Mouse (Mus musculus) ES-E14 (cell line): ENCODE measurements around the gene Trpm2. TPM values are rescaled to one million over a fixed set of nuclear protein-coding genes. Genes with fewer than 3 reads are reported as not detected.

Experiments
- DNase-seq: peaks from one replicate; pipeline ENCODE4 v3.0.0-alpha.2; 2013; ENCODE audit warnings: low read depth, low spot score
- H3K27ac ChIP-seq: 2 replicates; pipeline ENCODE4 v1.5.1; 2012; ENCODE audit warnings: low read depth, mild to moderate bottlenecking, low read length, moderate library complexity, mixed read lengths; ENCODE audit not compliant: poor library complexity, insufficient read depth, severe bottlenecking
- H3K36me3 ChIP-seq: 2 replicates; pipeline ENCODE4 v1.6.1; 2012; ENCODE audit warnings: mild to moderate bottlenecking, low read length, moderate library complexity, mixed read lengths; ENCODE audit not compliant: control insufficient read depth, poor library complexity, insufficient read depth, severe bottlenecking
- H3K4me1 ChIP-seq, 2 experiments: fragments of 150-350 bp in 1 of 2; sonication (generic) in 1 of 2; 2 replicates each; pipeline ENCODE4 v1.6.1; 2012; ENCODE audit warnings: low read length in 2 of 2, mild to moderate bottlenecking in 1 of 2, mixed read lengths in 1 of 2; ENCODE audit not compliant: control insufficient read depth in 2 of 2, insufficient read depth in 2 of 2, poor library complexity in 1 of 2
- H3K4me3 ChIP-seq, 2 experiments: fragments of 150-350 bp in 1 of 2; sonication (generic) in 1 of 2; 2 replicates each; pipeline ENCODE4 v1.5.1; 2012; ENCODE audit warnings: low read length in 2 of 2, low read depth in 1 of 2, mild to moderate bottlenecking in 1 of 2, mixed read lengths in 1 of 2; ENCODE audit not compliant: insufficient read depth in 1 of 2, poor library complexity in 1 of 2, severe bottlenecking in 1 of 2
- H3K9ac ChIP-seq: 2 replicates; pipeline ENCODE4 v1.6.1; 2012; ENCODE audit warnings: low read depth, mild to moderate bottlenecking, low read length, mixed read lengths; ENCODE audit not compliant: poor library complexity, insufficient read depth, severe bottlenecking
- H3K9me3 ChIP-seq: fragments of 150-350 bp; sonication (generic); 2 replicates; pipeline ENCODE4 v1.6.1; 2012; ENCODE audit warnings: low read depth, mild to moderate bottlenecking, low read length; ENCODE audit not compliant: control insufficient read depth, insufficient read depth
- CHD2 ChIP-seq: IDR thresholded peaks from 2 replicates; pipeline ENCODE4 v1.6.1; 2014; ENCODE audit warnings: mild to moderate bottlenecking, low read depth, low read length, inconsistent platforms
- HCFC1 ChIP-seq: IDR thresholded peaks from 2 replicates; pipeline ENCODE4 v1.6.1; 2012; ENCODE audit warnings: low read length, inconsistent platforms, borderline replicate concordance; ENCODE audit not compliant: insufficient read depth
- MAFK ChIP-seq: IDR thresholded peaks from 2 replicates; pipeline ENCODE4 v1.6.1; 2014; ENCODE audit warnings: mild to moderate bottlenecking, low read depth, low read length, inconsistent platforms; ENCODE audit not compliant: insufficient read depth
- ZC3H11A ChIP-seq: IDR thresholded peaks from 2 replicates; pipeline ENCODE4 v1.6.1; 2012; ENCODE audit warnings: low read depth, mild to moderate bottlenecking, inconsistent platforms, low read length, borderline replicate concordance
- ZNF384 ChIP-seq: IDR thresholded peaks from 2 replicates; pipeline ENCODE4 v1.6.1; 2012; ENCODE audit warnings: low read depth, low read length, inconsistent platforms
- in situ Hi-C, 2 experiments: fragments of 600-800 bp; cut with MboI; formaldehyde crosslinking; loops; one replicate each; pipeline ENCODE4 v1.15.1; 2025; ENCODE audit warnings: low sequenced_read_pairs in 2 of 2, inconsistent platforms in 1 of 2; ENCODE audit not compliant: unreplicated experiment in 2 of 2
- total RNA-seq: library from RNA; depleted of rRNA; stranded (reverse); fragments of 300-350 nt; gene quantifications from 2 replicates; pipeline ENCODE4 v1.2.3, GENCODE M21; 2012

Trpm2 gene
- total RNA-seq, 1 experiment: 0.54 TPM

- Histone ChIP-seq H3K9ac (no peak overlapping the region), H3K4me1 (peaks cover 0 to 2% of the 10 kb centered on the region in 2 experiments; a peak in 1 of 4 replicates), H3K9me3 (no peaks in the 10 kb centered on the region), H3K27ac (no peak overlapping the region), H3K36me3 (no peaks in the 10 kb centered on the region), H3K4me3 (no peak overlapping the region)
- in situ Hi-C loops: no loop called here
- DNase-seq: no peak
- TF ChIP-seq ZNF384 (no peak), HCFC1 (no peak), CHD2 (no peak), ZC3H11A (no peak), MAFK (no peak)
Observed at GRCm38 (mm10) chr10:77974323-77974722, 4.0 kb upstream of the Trpm2 start.

- in situ Hi-C loops: no loop called here
Observed at GRCm38 (mm10) chr10:77971709-77972553, 1.6 kb upstream of the Trpm2 start.

GRCm38 (mm10) chr10:77971191-77971590, 828 bp upstream of the Trpm2 start:
- no peak for DNase-seq
- H3K27ac ChIP-seq: no peak overlapping the region

More at GRCm38 (mm10) chr10:77971709-77972553, 1.6 kb upstream of the Trpm2 start:
- DNase-seq: peak; percentile 46
- Histone ChIP-seq H3K4me3 (no peak overlapping the region), H3K4me1 (peaks cover 0 to 2% of the 10 kb centered on the region in 2 experiments; a peak in 1 of 4 replicates), H3K9me3 (no peaks in the 10 kb centered on the region), H3K27ac (no peak overlapping the region), H3K9ac (no peak overlapping the region), H3K36me3 (no peaks in the 10 kb centered on the region)
- TF ChIP-seq ZC3H11A: peak; percentile 62; the same call in 1 of the 2 replicates
- TF ChIP-seq MAFK: no peak
- TF ChIP-seq ZNF384: 0 out of 2 replicates have a peak, but pooled peaks have one; percentile 28
- TF ChIP-seq HCFC1: no peak
- no peak for TF ChIP-seq CHD2

GRCm38 (mm10) chr10:77969973-77970325, 414 bp downstream of the Trpm2 start:
- no peaks in the 10 kb centered on the region for H3K36me3 ChIP-seq
- no peak for DNase-seq
- no peak for TF ChIP-seq MAFK
- no peak for TF ChIP-seq CHD2
- TF ChIP-seq ZC3H11A: no peak
- no peak for TF ChIP-seq ZNF384
- TF ChIP-seq HCFC1: no peak
- peak overlapping the region; percentile 39; the same call in 1 of the 2 replicates for H3K9ac ChIP-seq
- in situ Hi-C loops: no loop called here
- H3K27ac ChIP-seq: no peak overlapping the region
- H3K9me3 ChIP-seq: no peaks in the 10 kb centered on the region
- peak overlapping the region; percentile 30 to 51; a peak in 3 of 4 replicates for H3K4me3 ChIP-seq
- peaks cover 0 to 2% of the 10 kb centered on the region in 2 experiments; a peak in 1 of 4 replicates for H3K4me1 ChIP-seq

More at GRCm38 (mm10) chr10:77971191-77971590, 828 bp upstream of the Trpm2 start:
- Histone ChIP-seq H3K4me1 (peaks cover 0 to 2% of the 10 kb centered on the region in 2 experiments; a peak in 1 of 4 replicates), H3K36me3 (no peaks in the 10 kb centered on the region), H3K9me3 (no peaks in the 10 kb centered on the region), H3K9ac (no peak overlapping the region), H3K4me3 (no peak overlapping the region)
- TF ChIP-seq HCFC1 (no peak), CHD2 (no peak), ZNF384 (no peak), ZC3H11A (no peak), MAFK (no peak)
- in situ Hi-C loops: no loop called here
